Mouse (Mus musculus) midbrain, embryonic 12.5 days (tissue): Measurements from ENCODE around the gene Arhgap11a. TPM values are rescaled to one million over a fixed set of nuclear protein-coding genes. Genes with fewer than 3 reads are reported as not detected.
A peak's percentile ranks its signal among the peaks of the same experiment; 100 is the strongest.

Experiments
- ATAC-seq: fragments of 200-750 bp; cut with Nextera tagmentation; 2 replicates; pipeline ENCODE4 v1.8.0; 2017; ENCODE audit warnings: low read depth, moderate TSS enrichment, moderate library complexity; ENCODE audit not compliant: low FRiP score
- H3K27ac ChIP-seq: fragments of 300-500 bp; sonication (generic); replicated peaks from 2 replicates; pipeline ENCODE4 v1.5.1; 2016; ENCODE audit warnings: mild to moderate bottlenecking
- H3K27me3 ChIP-seq: fragments of 300-500 bp; sonication (generic); 2 replicates; pipeline ENCODE4 v1.6.1; 2016; ENCODE audit warnings: mild to moderate bottlenecking
- H3K36me3 ChIP-seq: fragments of 300-500 bp; sonication (generic); 2 replicates; pipeline ENCODE4 v1.6.1; 2016
- H3K4me1 ChIP-seq: fragments of 300-500 bp; sonication (generic); 2 replicates; pipeline ENCODE4 v1.6.1; 2016
- H3K4me2 ChIP-seq: fragments of 300-500 bp; sonication (generic); replicated peaks from 2 replicates; pipeline ENCODE4 v1.6.1; 2016; ENCODE audit warnings: mild to moderate bottlenecking, moderate library complexity
- H3K4me3 ChIP-seq: fragments of 300-500 bp; sonication (generic); 2 replicates; pipeline ENCODE4 v1.5.1; 2016; ENCODE audit warnings: mild to moderate bottlenecking
- H3K9ac ChIP-seq: fragments of 300-500 bp; sonication (generic); replicated peaks from 2 replicates; pipeline ENCODE4 v1.6.1; 2016; ENCODE audit warnings: mild to moderate bottlenecking, moderate library complexity
- H3K9me3 ChIP-seq: fragments of 300-500 bp; sonication (generic); 2 replicates; pipeline ENCODE4 v1.6.1; 2016; ENCODE audit warnings: mild to moderate bottlenecking
- WGBS: fragments of 180-500 bp; shearing (Covaris S2); methylation state at CpG from one replicate; pipeline ENCODE4 v1.1.7; 2016; 5-methylcytosine and 5-hydroxymethylcytosine counted together
- polyA plus RNA-seq: library from polyadenylated mRNA; unstranded; fragments of >200 nt; fragmentation: Nextera tagmentation; extraction: Ambion mirVana; gene quantifications from 2 replicates; pipeline ENCODE4 v1.2.1, GENCODE M21; 2016

Gene Arhgap11a
- 53.4 and 58.2 TPM in 2 replicates for polyA plus RNA-seq

DNA sequence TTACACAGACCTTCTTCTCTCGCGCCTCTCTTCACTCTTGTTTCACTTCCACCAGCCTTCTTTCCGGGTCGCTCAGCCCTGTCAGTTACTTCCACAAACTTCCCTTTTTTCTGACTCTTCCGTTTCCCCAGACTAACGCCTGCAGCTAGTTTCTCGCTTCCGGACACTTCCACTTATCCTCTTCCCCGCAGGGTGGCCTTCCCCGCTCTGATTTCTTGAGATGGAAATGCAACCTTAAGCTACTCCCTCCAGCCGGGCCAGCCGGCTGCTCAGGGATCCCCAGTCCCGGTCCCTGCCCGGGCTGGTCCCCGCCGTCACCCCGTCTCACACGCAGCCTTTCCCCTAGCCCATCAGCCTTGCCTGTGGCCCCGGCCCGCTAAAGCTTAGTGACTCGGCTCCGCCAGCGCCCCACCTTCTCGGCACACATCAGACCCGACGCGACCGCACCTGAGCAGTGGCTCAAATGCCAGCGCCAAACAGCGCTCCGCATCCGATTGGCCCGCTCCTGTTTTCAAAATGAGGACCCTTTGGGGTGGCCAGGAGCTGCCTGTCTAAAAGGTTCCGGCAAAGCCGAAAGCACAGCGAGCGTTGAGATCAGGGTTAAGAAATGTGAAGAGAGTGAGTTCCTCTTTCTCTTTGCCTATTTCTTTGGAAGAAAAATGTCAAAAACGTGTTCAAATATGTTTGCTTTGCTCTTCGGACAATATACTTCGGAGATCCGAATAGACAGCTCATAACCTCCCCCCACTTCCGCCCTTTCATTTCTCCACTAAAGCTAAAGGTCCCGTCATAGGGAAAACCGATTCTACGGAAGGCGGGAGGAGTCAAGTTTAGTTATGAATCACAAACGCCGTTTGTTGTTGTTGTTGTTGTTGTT lies at the start of gene Arhgap11a:
Gene Arhgap11a, minus strand, starts transcription at position 417 of the 877 bp plus-strand sequence.
- H3K4me1 ChIP-seq, result peaks cover 26% of the 10 kb centered on the region
- WGBS, result under 1% methylated on average over 48 of the region's 48 CpGs
- H3K36me3 ChIP-seq, result 0 out of 2 replicates have a peak, but pooled peaks cover 13% of the 10 kb centered on the region
- H3K4me2 ChIP-seq, result peak within 1 kb of the TSS; percentile 73
- no peaks in the 10 kb centered on the region for H3K9me3 ChIP-seq
- peak; percentile 97 for ATAC-seq
- no peaks in the 10 kb centered on the region for H3K27me3 ChIP-seq
- H3K4me3 ChIP-seq, result peak within 1 kb of the TSS; percentile 77
- H3K9ac ChIP-seq, result peak within 1 kb of the TSS; percentile 68
- peak within 1 kb of the TSS; percentile 63 for H3K27ac ChIP-seq

GRCm38 (mm10) chr2:113893385-113894122 lies 45.1 kb upstream of the Arhgap11a start:
- Histone ChIP-seq H3K4me3 (no peak overlapping the region), H3K9ac (no peak overlapping the region), H3K4me1 (no peaks in the 10 kb centered on the region), H3K9me3 (no peaks in the 10 kb centered on the region), H3K27ac (no peak overlapping the region), H3K4me2 (no peak overlapping the region), H3K27me3 (no peaks in the 10 kb centered on the region), H3K36me3 (no peaks in the 10 kb centered on the region)
- no peak for ATAC-seq
- 85% methylated on average over 10 of the region's 12 CpGs for WGBS

- ATAC-seq, result no peak
- Histone ChIP-seq H3K27me3 (no peaks in the 10 kb centered on the region), H3K4me1 (no peaks in the 10 kb centered on the region), H3K36me3 (no peaks in the 10 kb centered on the region), H3K9ac (no peak overlapping the region), H3K4me3 (no peak overlapping the region), H3K4me2 (no peak overlapping the region), H3K9me3 (no peaks in the 10 kb centered on the region), H3K27ac (no peak overlapping the region)
- 83% methylated on average over 4 of the region's 4 CpGs for WGBS
Observed at GRCm38 (mm10) chr2:113887166-113887565, 38.7 kb upstream of the Arhgap11a start.

DNA sequence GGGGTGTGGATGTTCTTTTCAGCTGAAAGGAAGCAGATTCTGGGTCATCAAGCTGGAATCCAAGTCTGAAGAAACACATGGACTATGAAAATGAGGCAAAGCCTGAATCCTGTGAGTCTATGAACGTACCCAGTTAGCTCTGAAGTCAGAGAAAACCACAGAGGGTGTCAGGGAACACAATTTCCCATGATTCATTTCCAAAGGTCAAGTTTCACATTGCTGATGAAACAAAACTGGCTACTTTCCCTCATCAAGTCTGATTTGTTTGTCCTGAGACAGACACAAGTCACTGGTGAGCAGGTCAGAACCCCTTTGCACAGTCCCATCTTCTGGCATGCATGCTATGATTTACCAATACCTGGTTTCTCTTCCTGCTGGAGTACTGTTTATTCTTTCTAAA lies 37.6 kb upstream of the Arhgap11a start:
- WGBS, result 75% methylated on average over 1 of the region's 1 CpGs

GRCm38 (mm10) chr2:113870115-113870514 lies 21.7 kb upstream of the Arhgap11a start:
- no peak overlapping the region for H3K4me2 ChIP-seq
- no peaks in the 10 kb centered on the region for H3K36me3 ChIP-seq
- 88% methylated on average over 1 of the region's 1 CpGs for WGBS
- no peak overlapping the region for H3K4me3 ChIP-seq
- no peaks in the 10 kb centered on the region for H3K4me1 ChIP-seq
- H3K27ac ChIP-seq, result no peak overlapping the region
- H3K9me3 ChIP-seq, result no peaks in the 10 kb centered on the region
- no peaks in the 10 kb centered on the region for H3K27me3 ChIP-seq
- no peak for ATAC-seq
- H3K9ac ChIP-seq, result no peak overlapping the region

More for the DNA sequence above, 37.6 kb upstream of the Arhgap11a start:
- ATAC-seq, result no peak
- Histone ChIP-seq H3K27me3 (no peaks in the 10 kb centered on the region), H3K4me3 (no peak overlapping the region), H3K4me1 (no peaks in the 10 kb centered on the region), H3K4me2 (no peak overlapping the region), H3K9ac (no peak overlapping the region), H3K9me3 (no peaks in the 10 kb centered on the region), H3K36me3 (no peaks in the 10 kb centered on the region), H3K27ac (no peak overlapping the region)

DNA sequence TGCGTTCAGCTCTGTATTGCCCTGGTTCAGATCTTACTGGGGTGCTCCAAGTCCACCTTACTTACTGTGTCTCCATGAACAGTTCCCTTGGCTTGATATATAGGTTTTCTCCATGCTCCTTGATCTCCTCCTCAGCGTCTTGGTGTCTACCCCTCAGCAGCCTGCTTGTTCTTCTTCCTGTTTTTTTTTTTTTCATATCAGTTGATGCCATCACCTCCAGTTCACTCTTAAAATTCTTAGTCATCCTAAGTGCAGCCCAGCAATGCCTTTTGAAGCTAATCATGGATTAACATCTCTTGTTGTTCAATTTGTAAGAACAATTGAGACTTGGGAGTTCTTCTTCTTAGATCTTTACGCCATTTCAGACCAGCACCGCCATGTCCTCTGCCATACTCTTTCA lies 19.9 kb upstream of the Arhgap11a start:
- Histone ChIP-seq H3K9me3 (no peaks in the 10 kb centered on the region), H3K4me1 (no peaks in the 10 kb centered on the region), H3K27ac (no peak overlapping the region), H3K27me3 (no peaks in the 10 kb centered on the region), H3K9ac (no peak overlapping the region), H3K4me3 (no peak overlapping the region), H3K36me3 (no peaks in the 10 kb centered on the region), H3K4me2 (no peak overlapping the region)
- 82% methylated on average over 4 of the region's 4 CpGs for WGBS
- ATAC-seq, result no peak

DNA sequence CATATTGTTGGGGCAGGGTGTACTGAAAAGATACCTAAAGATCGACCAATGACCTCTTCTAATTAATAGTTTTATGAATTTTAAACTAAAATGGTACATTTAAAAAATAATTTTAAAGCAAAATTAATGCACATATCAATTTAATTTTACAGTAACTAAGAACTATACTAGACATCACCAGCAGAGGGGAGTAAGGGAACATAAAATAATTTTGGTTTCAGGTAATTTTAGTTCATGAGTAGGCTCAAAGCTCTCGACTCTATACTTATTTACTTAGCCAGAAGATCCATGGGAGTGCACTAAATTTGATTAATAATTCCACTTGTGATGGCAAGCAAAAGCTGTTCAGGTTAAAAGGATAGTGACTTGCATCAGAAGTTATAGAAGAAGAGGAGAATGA lies 17.7 kb upstream of the Arhgap11a start:
- no peak overlapping the region for H3K4me2 ChIP-seq
- H3K36me3 ChIP-seq, result no peaks in the 10 kb centered on the region
- H3K27me3 ChIP-seq, result no peaks in the 10 kb centered on the region
- H3K4me1 ChIP-seq, result no peaks in the 10 kb centered on the region
- no peak overlapping the region for H3K4me3 ChIP-seq
- H3K27ac ChIP-seq, result no peak overlapping the region
- ATAC-seq, result no peak
- no peak overlapping the region for H3K9ac ChIP-seq
- H3K9me3 ChIP-seq, result no peaks in the 10 kb centered on the region
- 46% methylated on average over 2 of the region's 2 CpGs for WGBS

GRCm38 (mm10) chr2:113849141-113849540 lies 680 bp upstream of the Arhgap11a start:
- 1% methylated on average over 3 of the region's 3 CpGs for WGBS
- ATAC-seq, result peak; percentile 66; the same call in 1 of the 2 replicates
- Histone ChIP-seq H3K36me3 (0 out of 2 replicates have a peak, but pooled peaks cover 7% of the 10 kb centered on the region), H3K27ac (peak overlapping the region; percentile 63), H3K9ac (peak overlapping the region; percentile 29; the same call in 1 of the 2 replicates), H3K4me3 (peak overlapping the region; percentile 77), H3K9me3 (no peaks in the 10 kb centered on the region), H3K27me3 (no peaks in the 10 kb centered on the region), H3K4me1 (peaks cover 26% of the 10 kb centered on the region), H3K4me2 (peak overlapping the region; percentile 73)

DNA sequence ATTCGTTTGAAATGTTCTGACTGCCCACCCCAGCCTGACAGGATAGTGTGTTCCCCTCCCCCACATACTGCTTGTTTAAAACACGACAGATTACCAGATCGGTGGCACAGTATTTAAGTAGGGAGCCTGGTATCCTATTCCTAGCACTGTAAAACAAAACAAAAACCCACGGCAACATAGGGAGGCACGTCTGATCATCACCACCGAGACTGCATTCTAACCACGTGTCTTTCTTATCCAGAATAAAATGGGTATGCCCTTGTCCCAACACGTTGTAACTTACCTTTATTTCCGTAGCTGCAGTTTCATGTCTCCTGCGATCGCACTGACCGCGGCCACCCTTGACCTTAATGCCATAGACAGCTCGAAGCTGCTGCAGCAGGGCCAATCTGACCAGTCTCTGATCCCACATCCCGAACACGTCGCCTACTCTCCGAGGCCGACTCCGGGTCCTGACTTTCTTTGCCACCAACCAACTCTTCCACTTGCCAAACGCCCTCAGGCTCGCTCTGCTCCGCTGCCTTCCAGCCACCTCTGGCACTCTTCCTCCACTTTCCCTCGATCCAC lies 700 bp downstream of the Arhgap11a start:
- peak; percentile 10 for ATAC-seq
- WGBS, result 2% methylated on average over 24 of the region's 24 CpGs
- Histone ChIP-seq H3K27me3 (no peaks in the 10 kb centered on the region), H3K4me1 (peaks cover 26% of the 10 kb centered on the region), H3K27ac (peak overlapping the region; percentile 21; the same call in 1 of the 2 replicates), H3K9ac (peak overlapping the region; percentile 68), H3K4me2 (peak overlapping the region; percentile 73), H3K4me3 (peak overlapping the region; percentile 77), H3K9me3 (no peaks in the 10 kb centered on the region), H3K36me3 (0 out of 2 replicates have a peak, but pooled peaks cover 18% of the 10 kb centered on the region)

GRCm38 (mm10) chr2:113845081-113845480 lies 3.4 kb downstream of the Arhgap11a start:
- Histone ChIP-seq H3K4me3 (no peak overlapping the region), H3K4me1 (peaks cover 26% of the 10 kb centered on the region), H3K36me3 (peaks cover 36% of the 10 kb centered on the region), H3K9ac (no peak overlapping the region), H3K27ac (no peak overlapping the region), H3K4me2 (no peak overlapping the region), H3K9me3 (no peaks in the 10 kb centered on the region), H3K27me3 (no peaks in the 10 kb centered on the region)
- ATAC-seq, result no peak
- 91% methylated on average over 4 of the region's 4 CpGs for WGBS

DNA sequence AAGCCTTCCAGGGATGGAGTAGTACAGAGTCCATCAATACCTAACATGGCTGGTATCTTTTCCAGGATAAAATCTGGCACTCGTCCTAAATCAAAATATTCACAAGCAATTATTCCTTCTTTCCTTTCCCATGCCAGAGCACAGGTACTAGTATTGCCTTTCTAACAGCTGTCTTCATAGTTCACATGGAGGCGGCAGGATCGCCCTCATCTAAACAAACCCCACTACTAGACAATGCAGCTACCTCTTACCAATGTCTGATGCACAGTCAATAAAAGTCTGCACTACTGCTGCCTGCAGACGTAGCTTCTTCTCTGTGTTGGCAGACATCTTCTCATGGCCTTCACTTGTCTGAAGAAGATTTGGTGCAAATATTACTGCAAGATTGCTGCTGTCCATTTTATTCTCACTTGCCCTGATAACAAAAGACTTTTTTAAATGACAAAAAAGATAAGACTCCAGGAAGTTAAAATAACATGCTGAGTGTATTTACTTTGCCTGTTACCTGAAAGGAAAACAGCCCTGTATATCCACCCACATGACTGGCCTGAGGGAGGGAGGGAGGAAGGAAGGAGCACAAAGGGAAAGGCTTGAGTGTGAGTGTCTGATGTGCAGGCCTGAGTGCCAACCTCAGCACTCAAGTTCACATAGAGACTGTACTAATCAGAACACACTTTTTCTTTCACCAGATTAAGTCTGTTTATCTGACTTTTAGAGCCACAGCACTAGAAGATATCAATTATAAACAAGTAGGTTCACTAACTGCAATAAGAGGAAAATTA lies 6.6 kb downstream of the Arhgap11a start:
- 92% methylated on average over 4 of the region's 4 CpGs for WGBS
- H3K36me3 ChIP-seq, result peaks cover 48% of the 10 kb centered on the region

More for the DNA sequence above, 6.6 kb downstream of the Arhgap11a start:
- H3K27me3 ChIP-seq, result no peaks in the 10 kb centered on the region
- no peak for ATAC-seq
- H3K4me2 ChIP-seq, result no peak overlapping the region
- H3K9ac ChIP-seq, result no peak overlapping the region
- H3K4me1 ChIP-seq, result peaks cover 13% of the 10 kb centered on the region
- H3K9me3 ChIP-seq, result no peaks in the 10 kb centered on the region
- H3K27ac ChIP-seq, result no peak overlapping the region
- H3K4me3 ChIP-seq, result no peak overlapping the region
